Mouse (Mus musculus): Measurements from ENCODE around the gene Ei24. TPM values are rescaled to one million over a fixed set of nuclear protein-coding genes. Genes with fewer than 3 reads are reported as not detected.

The Ei24 gene
- 21.0 and 26.8 TPM in 2 replicates for polyA plus RNA-seq (2011; ENCODE audit: insufficient read depth, insufficient read length, low replicate concordance, missing spikeins)

DNA sequence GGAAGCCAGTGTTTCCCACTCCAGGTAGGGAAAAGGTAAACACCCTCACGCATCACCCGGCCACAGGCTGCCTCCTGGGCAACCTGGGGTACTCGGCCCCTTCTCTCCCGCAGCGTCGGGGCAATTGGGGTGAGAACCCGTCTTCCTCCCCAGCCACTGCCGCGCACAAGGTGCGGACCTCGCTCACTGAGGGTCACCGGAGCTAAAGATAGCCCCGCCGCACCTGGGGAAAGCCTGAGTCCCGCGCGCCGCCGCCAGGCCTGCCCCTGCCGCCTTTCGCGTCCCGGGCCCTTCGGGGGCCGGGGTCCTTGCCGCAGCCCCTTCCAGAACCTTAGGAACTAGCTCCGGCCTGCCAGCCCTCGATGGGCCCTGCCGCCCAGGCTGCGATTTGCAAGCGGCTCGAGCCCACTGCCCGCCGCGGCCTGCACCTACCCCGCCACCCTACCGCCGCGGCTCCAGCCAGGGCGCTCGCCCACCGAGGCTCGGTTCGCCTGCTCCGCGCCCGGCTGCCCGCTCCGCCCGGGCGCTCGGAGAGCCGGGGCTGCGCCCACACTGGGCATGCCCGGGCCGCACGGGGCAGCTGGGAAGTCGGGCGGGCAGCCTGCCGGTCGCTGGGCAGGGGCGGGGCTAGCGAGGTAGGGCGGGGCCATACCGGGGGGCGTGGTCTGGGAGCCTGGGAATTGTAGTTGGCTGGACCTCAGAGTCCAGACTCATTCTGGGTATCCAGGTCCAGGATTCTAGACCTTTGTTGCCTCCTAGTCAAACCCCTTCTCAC is at the start of gene Ei24:
Gene Ei24 (minus strand): TSS at position 613 of the 775 bp plus-strand sequence.
- under 1% methylated on average over 65 of the region's 66 CpGs for WGBS
- TF ChIP-seq CTCF (IDR thresholded peaks at IDR 0.05; ENCODE audit: control insufficient read depth, insufficient read depth, low read length) (no peak), POLR2A (IDR thresholded peaks at IDR 0.05; ENCODE audit: borderline replicate concordance, control insufficient read depth, low read depth, low read length) (peak; percentile 38; the same call in 1 of the 2 replicates)
- H3K4me1 ChIP-seq (ENCODE audit: control insufficient read depth, insufficient read depth, low read length) = no peaks in the 10 kb centered on the region
- H3K27ac ChIP-seq (ENCODE audit: control insufficient read depth, insufficient read depth, low read depth, low read length, poor library complexity) = peak within 1 kb of the TSS; percentile 58; the same call in 1 of the 2 replicates
- peak within 1 kb of the TSS; percentile 89 for H3K4me3 ChIP-seq (replicated peaks; ENCODE audit: control insufficient read depth, low read depth, low read length)

DNA sequence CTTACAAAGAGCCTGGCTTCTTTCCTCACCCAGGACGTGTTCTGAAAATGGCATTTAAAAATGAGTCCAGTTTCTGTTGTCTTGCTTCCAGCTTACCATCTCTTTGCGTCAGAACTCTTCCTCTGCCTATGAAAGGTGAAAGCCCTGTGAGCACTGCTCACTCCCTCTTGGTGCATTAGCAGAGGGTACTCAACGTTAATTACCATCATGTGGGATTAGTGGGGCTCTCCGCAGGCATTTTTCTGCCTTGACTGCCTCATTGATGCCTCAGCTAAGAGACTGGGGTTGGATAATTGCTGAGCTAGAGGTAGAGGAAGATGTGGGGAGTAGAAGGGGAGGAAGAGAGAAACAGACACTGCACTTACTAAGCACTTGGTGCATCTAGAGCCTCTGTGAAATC is 49.2 kb upstream of the Ei24 start:
- 61% methylated on average over 4 of the region's 4 CpGs for WGBS
- Histone ChIP-seq H3K4me1 (ENCODE audit: control insufficient read depth, insufficient read depth, low read length) (no peaks in the 10 kb centered on the region), H3K27ac (ENCODE audit: control insufficient read depth, insufficient read depth, low read depth, low read length, poor library complexity) (no peak overlapping the region), H3K4me3 (replicated peaks; ENCODE audit: control insufficient read depth, low read depth, low read length) (no peak overlapping the region)
- no peak for TF ChIP-seq CTCF (IDR thresholded peaks at IDR 0.05; ENCODE audit: control insufficient read depth, insufficient read depth, low read length)

DNA sequence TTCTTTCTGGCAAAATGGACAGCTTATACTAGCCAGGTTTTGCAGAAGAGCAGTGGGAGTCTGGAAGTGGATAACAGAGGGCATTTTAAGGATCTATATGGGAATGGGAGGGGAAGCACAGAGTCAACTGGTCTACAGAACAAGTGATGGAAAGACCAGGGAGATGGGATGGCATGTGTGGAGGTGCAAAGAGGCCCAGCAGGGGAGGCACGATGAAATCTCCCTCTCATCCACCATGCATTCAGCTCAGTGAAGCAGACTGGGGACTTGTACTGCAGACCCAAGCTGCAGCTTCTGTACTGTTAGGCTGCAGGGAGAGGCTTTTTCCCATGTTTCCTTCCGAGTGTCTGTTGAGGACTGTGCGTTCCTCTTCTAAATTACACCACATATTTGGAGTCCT is 36.7 kb upstream of the Ei24 start:
- Histone ChIP-seq H3K4me3 (replicated peaks; ENCODE audit: control insufficient read depth, low read depth, low read length) (no peak overlapping the region), H3K27ac (ENCODE audit: control insufficient read depth, insufficient read depth, low read depth, low read length, poor library complexity) (no peak overlapping the region), H3K4me1 (ENCODE audit: control insufficient read depth, insufficient read depth, low read length) (no peaks in the 10 kb centered on the region)
- WGBS = 57% methylated on average over 3 of the region's 3 CpGs
- TF ChIP-seq CTCF (IDR thresholded peaks at IDR 0.05; ENCODE audit: control insufficient read depth, insufficient read depth, low read length) = no peak
- TF ChIP-seq POLR2A (IDR thresholded peaks at IDR 0.05; ENCODE audit: borderline replicate concordance, control insufficient read depth, low read depth, low read length) = no peak

DNA sequence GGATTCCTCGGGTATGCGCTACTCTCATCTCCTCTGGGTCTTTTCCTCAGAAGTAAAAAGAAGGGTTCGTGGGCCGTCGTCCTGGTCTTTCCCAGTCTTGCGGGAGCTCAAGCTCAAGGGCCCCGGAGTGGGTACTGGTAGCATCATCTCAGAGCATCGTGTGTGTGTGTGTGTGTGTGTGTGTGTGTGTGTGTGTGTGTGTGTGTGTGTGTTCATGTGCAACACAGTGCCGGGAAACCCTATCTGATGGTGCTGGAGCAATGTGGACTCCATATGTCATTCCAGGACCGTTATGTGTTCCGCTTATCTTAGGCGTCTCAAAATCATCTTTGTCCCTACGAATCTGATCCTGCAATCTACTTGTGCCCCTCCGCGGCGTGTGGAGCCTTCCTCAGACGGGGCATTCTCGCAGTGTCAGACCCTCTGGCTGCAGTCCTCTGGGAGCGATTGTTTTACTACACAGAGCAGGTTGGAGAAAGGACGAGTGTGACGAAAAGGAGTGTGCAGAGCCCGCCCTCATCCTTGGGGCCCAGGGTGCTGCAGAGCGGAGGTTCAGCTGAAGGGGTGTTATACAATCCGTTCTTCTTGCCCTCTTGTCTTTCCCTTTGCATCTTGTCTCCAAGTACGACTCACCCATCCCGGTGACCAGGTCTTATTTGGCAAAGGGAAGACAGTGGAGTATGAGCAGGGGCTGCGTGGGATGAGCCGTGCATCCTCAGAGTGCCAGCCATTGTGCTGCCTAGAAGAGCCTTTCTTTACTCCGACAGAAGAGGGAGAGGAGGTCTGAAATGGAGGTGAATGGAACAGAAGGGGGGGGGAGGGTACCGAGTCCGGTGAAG is 36.1 kb upstream of the Ei24 start:
- 8% methylated on average over 31 of the region's 31 CpGs for WGBS
- H3K4me3 ChIP-seq (replicated peaks; ENCODE audit: control insufficient read depth, low read depth, low read length) = no peak overlapping the region
- TF ChIP-seq POLR2A (IDR thresholded peaks at IDR 0.05; ENCODE audit: borderline replicate concordance, control insufficient read depth, low read depth, low read length) (no peak), CTCF (IDR thresholded peaks at IDR 0.05; ENCODE audit: control insufficient read depth, insufficient read depth, low read length) (no peak)

DNA sequence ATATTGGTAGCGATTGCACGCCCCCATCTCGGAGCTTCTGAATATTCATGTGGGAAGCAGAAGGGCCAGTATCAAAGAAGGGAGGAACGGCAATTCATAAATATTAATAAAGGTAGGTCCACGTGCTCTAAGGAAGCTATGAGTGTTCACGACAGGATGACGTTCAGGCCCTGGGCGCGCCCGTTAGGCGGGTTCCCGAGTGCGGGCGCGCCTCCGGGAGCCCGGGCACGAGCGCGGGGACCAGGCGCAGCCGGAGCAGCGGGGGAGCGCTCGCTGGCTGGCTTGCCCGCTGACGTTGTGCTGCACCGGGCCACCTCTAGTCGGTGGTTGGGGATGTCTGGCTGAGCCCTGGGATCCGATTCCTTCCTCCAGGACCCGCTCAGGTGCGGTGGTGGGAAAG is 35.3 kb upstream of the Ei24 start:
- 1% methylated on average over 32 of the region's 32 CpGs for WGBS
- H3K4me3 ChIP-seq (replicated peaks; ENCODE audit: control insufficient read depth, low read depth, low read length) = no peak overlapping the region
- H3K27ac ChIP-seq (ENCODE audit: control insufficient read depth, insufficient read depth, low read depth, low read length, poor library complexity) = no peak overlapping the region; the same call in 1 of the 2 replicates
- no peaks in the 10 kb centered on the region for H3K4me1 ChIP-seq (ENCODE audit: control insufficient read depth, insufficient read depth, low read length)
- TF ChIP-seq CTCF (IDR thresholded peaks at IDR 0.05; ENCODE audit: control insufficient read depth, insufficient read depth, low read length) (no peak), POLR2A (IDR thresholded peaks at IDR 0.05; ENCODE audit: borderline replicate concordance, control insufficient read depth, low read depth, low read length) (no peak)

More for the DNA sequence above, 36.1 kb upstream of the Ei24 start:
- Histone ChIP-seq H3K4me1 (ENCODE audit: control insufficient read depth, insufficient read depth, low read length) (no peaks in the 10 kb centered on the region), H3K27ac (ENCODE audit: control insufficient read depth, insufficient read depth, low read depth, low read length, poor library complexity) (no peak overlapping the region)

DNA sequence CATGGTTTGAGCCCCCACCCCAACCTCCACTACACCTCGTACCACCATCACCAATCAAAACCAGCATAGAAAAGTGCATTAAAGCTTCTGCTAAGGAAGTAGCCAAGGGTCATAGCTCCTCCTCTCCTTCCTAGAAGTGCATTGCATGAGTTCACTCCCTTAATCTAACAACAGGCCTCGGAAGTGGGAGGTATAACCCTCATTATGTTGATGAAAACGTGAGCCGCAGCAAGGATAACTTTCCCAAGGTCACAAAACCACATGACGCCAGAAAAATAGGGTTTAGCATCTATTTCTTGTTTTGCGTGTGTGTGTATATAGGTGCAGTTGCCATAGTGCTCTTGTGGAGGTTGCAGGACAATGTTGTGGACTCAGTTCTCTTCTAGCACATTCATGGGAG is 34.2 kb upstream of the Ei24 start:
- Histone ChIP-seq H3K27ac (ENCODE audit: control insufficient read depth, insufficient read depth, low read depth, low read length, poor library complexity) (no peak overlapping the region), H3K4me3 (replicated peaks; ENCODE audit: control insufficient read depth, low read depth, low read length) (no peak overlapping the region), H3K4me1 (ENCODE audit: control insufficient read depth, insufficient read depth, low read length) (no peaks in the 10 kb centered on the region)
- 69% methylated on average over 6 of the region's 6 CpGs for WGBS
- TF ChIP-seq POLR2A (IDR thresholded peaks at IDR 0.05; ENCODE audit: borderline replicate concordance, control insufficient read depth, low read depth, low read length) = no peak
- TF ChIP-seq CTCF (IDR thresholded peaks at IDR 0.05; ENCODE audit: control insufficient read depth, insufficient read depth, low read length) = no peak

DNA sequence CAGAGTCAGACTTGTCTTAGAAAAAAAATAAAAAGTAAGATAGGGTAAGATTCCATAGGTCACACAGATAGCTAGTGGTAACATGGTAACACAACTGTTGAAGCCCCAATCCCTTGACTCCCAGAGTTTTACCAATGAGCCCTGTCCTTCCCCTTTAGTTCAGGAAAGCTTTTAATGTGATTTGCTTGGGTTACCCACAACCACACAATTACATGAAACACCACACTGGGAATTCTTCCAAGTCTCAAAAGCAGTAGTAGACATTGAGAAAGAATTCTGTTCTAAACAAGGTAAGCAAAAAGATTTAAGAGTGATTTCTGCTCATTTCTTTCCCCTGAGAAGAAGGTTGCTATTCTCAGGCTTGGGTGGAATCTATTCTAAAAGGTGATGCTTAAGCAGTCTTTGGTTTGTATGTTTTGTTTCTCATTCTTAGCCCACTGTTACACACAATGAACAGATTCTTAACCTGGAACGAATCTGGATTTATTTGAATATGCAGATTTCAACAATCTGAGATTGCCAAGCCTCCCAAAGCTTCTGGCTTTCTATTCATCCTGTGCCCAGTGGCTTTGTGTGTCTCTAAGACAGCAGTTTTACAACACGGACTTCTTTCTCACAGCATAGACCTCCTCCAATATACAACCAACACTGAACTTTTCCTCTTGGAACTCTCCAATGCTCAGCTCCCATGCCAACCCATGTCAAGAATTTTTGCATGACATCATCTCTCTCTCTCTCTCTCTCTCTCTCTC is 29.6 kb upstream of the Ei24 start:
- Histone ChIP-seq H3K4me3 (replicated peaks; ENCODE audit: control insufficient read depth, low read depth, low read length) (no peak overlapping the region), H3K27ac (ENCODE audit: control insufficient read depth, insufficient read depth, low read depth, low read length, poor library complexity) (no peak overlapping the region), H3K4me1 (ENCODE audit: control insufficient read depth, insufficient read depth, low read length) (no peaks in the 10 kb centered on the region)
- TF ChIP-seq POLR2A (IDR thresholded peaks at IDR 0.05; ENCODE audit: borderline replicate concordance, control insufficient read depth, low read depth, low read length) = no peak
- WGBS = 48% methylated on average over 2 of the region's 2 CpGs

DNA sequence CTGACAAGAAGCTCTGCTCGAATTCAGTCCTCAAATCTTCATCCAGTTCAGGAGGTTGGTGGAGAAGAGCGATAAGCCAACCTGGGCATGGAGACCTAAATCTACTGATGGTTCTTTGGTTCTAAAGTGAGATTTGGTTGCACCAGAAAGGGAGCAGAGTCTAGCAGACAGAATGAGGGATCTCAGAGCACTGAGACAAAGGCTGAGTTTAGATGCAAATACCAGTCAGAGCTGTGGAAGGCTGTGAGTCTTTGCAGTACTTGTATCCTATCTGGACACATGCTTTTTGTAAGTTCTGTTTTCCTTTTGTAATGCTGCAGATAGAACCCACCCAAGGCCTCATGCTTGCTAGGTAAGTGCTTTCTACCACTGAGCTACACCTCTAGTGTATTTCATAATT is 24.8 kb upstream of the Ei24 start:
- H3K27ac ChIP-seq (ENCODE audit: control insufficient read depth, insufficient read depth, low read depth, low read length, poor library complexity) = no peak overlapping the region
- TF ChIP-seq CTCF (IDR thresholded peaks at IDR 0.05; ENCODE audit: control insufficient read depth, insufficient read depth, low read length) (no peak), POLR2A (IDR thresholded peaks at IDR 0.05; ENCODE audit: borderline replicate concordance, control insufficient read depth, low read depth, low read length) (no peak)
- no peak overlapping the region for H3K4me3 ChIP-seq (replicated peaks; ENCODE audit: control insufficient read depth, low read depth, low read length)
- no peaks in the 10 kb centered on the region for H3K4me1 ChIP-seq (ENCODE audit: control insufficient read depth, insufficient read depth, low read length)
- 65% methylated on average over 2 of the region's 2 CpGs for WGBS
